Mouse (Mus musculus): ENCODE results near the gene Gm45521. TPM values are rescaled to one million over a fixed set of nuclear protein-coding genes. Genes with fewer than 3 reads are reported as not detected.
"Not testable (repeated sequence)": the region's sequence is repeated elsewhere in the genome, so short reads cannot be mapped to it uniquely, and the experiment has no call there.

Gm45521 gene
- total RNA-seq, 2 experiments from 2014 or later = not detected

DNA sequence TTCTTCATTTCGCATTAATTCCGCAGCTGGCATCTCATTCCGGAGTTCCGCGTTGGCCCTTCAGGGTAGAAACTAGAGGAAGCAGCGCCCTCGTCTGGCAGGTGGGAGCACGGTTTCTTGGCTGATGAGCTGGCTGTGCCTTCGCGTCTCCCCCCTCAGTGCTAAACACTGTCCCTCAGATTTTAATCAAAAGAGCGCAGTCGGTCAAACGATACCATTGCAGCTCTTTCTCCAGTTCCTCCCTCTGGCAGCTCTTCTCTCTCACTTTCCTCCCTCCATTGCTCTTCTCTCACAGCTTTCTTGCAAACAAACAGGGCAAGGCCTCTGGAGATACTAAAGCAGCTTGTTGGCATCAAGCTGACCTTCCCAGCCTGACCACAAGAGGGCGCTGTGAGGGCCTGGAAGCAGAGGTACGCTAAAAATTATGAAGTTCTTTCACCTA is 40.2 kb downstream of the Gm45521 start:
- peak; percentile 83 to 86 for DNase-seq
- intact Hi-C loops (cut with DNase I) = loop anchor here (2.0 to 10.0 kb wide), 3 partner anchors 32 to 180 kb away; partner anchors contain the start of gene Flnb

DNA sequence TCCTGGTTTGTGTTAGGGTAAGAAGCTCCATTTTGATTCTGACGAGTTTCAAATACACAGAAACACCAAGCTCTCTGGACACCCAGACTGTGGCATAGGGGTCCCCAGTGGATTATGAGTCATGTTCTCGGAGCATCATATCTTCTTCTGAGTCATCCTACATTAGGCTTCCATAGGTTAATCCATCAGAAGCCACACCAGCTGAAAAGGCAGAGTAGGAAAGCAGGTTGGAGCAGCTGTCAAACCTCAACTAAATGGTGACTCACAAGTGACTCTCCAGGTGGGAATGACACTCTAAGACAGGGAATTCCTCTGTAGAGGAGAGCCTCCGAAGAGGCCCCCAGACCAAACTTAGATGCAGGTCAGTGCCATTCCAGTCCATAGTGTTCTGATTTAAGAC is 41.9 kb downstream of the Gm45521 start:
- no peak for DNase-seq
- intact Hi-C loops (cut with DNase I) = loop anchor here (10.0 kb wide), 1 partner anchor 46 kb away; no protein-coding TSS in a partner anchor

DNA sequence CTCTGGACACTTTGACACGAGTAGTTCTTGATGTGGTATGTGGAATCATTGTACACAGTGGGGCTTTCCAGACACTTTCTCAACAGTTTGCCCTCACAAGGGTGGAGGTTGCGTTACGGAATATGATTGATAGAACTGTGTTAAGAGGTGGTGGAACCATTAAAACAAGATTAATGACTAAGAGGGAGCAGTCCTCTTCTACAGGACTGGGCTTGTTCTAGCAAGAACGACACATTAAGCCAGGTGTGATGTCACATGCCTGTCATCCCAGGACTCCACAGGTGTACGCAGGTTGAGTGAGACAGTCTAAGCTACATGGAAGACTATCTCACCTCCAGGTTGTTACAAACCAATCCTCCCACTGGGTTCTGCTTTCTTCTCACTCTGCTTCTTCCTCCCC is 42.3 kb downstream of the Gm45521 start:
- intact Hi-C loops (cut with DNase I) = loop anchor here (10.0 kb wide), 1 partner anchor 45 kb away; no protein-coding TSS in a partner anchor
- DNase-seq = no peak

DNA sequence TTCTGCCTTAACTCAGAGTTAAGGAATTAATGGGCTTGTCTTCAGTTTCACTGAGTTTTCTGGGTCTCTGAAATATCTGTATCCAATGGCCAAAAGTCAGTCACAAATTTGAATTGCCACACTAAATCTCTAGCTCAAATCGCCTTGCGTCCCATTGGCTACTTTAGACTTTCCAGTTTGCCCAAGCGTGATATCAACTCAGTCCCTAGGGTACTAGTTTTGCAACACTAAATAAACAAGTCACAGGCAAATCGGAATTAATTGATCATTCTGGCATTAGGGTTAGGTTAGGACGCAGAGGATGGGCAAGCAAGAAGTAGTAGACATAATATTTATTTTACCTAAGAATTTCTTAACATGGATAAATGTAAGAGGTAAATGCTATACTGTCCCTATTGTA is 43.2 kb downstream of the Gm45521 start:
- intact Hi-C loops (cut with DNase I) = no loop called here
- no peak for DNase-seq

DNA sequence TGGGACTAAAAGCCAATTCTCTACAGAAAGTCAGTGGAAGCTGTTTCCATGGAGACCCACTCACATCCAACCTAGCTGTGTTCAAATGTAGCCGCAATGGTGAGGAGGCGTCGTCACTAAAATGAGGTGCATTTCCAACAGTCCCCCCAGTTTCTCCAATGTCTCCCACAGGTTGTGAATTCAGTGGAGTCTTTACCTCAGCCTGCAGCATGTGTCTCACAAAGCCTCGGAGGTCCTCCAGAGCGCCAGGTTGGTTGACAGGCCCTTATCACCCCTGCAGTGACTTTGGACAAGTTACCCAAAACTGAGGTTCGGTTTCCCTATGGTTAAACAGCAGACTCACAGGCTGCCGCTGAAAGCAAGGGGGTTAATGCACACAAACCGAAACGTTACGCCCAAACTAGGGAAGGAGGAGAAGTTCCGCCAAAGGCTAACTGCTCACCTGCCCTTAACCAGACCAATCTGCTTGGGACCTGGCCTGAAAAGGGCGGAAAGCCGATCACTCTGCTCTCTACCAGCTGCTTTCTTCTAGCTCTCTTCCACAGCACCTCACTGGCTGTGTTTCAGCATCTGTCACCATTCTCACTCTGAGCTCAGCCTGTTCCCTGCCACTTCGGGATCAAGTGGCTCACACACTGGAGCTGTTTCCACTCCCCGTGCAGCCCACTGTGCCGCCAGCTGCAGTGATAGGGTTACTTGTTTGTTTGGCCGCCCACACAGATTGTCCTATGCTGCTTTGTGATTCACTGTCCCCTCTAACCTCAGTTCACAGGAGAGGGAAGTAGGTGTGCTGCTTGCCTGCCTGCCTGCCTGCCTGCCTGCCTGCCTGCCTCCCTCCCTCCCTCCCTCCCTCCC is 44.0 kb downstream of the Gm45521 start:
- intact Hi-C loops (cut with DNase I) = no loop called here
- no peak for DNase-seq

DNA sequence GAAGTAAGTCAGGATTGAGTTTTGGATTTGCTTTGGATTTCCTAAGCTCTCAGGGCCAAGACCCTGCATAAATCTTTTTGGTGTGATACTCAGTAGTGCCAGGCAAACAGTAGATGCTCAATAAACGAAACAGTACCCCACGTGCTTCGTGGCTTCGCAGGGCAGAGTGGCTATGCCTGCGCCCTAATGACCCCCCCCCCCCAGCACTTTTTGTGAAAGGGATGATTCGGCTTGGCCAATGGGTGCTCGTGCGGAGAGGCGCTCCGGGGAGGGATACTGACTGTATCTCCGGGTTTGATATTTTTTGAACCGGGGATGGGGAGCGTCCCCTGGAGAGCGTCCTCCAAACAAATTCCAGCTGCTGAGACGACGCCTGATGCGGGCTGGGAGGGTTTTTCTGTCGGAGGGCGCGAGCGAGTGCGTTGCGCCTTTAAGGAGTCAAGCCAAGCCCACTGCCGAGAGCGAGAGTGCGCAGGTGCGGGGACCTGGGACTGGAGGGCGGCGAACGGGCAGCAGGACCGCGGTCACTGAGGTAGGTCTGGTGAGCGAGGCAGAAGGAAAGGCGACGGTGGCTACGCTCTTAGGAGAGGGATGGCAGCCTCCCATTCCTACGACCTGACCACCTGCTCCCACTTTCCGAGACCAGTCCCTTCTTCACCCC is 45.5 kb downstream of the Gm45521 start, which contains the start of gene Abhd6:
Abhd6 (plus strand) TSS at position 471 of the 661 bp plus-strand sequence.
- intact Hi-C loops (cut with DNase I) = no loop called here
- DNase-seq = peak; percentile 74

DNA sequence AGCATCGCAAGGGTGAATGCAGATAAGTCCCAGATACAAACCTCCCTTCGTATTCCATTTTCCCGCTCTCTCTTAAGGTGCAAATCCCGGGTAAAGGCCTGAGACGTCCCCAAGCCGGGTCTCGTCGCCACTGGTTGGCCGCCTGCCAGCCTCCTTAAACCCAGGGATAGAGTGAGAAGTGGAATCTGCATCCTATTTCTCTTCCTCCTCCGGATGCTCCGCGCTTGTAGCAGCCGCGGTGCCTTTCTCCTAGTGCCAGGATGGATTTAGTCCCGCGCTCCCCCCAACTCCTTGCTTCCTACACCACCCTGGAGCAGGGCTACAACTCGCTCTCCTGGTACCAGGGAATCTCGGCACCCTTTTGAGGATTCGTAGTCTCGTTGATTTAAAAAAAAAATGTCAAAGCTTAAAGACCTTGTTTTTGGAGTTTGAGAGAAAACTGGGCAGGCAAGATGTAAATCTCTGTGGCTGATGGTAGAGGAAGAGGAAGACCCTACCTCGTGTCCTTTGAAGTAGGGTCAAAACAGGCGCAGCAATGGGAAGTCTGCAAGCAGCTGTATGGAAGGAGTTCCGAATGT is 46.1 kb downstream of the Gm45521 start:
- intact Hi-C loops (cut with DNase I) = no loop called here
- DNase-seq = peak; percentile 33 to 43

DNA sequence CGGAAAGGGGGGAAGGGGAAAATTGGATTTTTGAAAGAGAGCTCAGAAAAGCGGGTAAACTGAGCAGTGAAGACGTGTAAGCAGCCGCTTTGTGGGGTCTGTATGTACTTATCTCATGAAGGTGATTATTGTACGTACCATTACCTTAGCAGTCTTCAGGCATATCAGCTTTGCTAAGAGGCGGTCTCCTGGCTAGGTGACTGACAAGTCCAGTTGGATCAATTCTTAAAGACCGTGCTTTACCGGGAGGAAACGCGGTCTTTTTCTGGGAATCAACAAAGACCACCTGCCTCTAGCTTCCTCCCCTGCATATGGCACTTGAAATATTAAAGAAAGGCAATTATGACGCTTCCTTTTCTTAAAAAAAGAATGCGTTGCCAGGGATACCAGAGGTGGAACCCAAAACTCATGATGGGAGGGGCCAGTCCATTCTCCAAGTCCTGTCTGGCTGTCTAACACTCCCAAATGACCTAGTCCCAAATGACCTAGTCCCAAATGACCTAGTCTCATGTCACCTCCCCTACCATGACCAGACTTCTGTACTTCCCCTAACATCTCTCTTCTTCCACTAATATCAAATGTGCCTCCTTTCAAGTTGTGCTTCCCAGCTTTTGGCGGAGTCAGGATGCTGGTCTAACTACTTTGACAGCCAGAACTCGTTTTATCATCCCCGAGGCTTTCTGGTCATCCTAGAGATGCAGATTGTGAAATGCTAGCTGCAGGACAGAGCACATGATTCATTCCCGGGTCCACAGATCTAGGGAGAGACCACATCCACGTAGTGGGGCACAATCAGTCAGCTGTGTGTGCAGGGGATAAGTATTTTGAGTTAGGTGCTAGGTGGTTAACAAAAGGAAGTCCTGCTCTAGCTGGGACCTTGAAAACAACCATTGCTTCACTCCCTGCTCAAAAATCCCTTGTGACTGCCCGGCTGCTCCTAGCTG is 46.9 kb downstream of the Gm45521 start:
- no peak for DNase-seq
- intact Hi-C loops (cut with DNase I) = no loop called here

DNA sequence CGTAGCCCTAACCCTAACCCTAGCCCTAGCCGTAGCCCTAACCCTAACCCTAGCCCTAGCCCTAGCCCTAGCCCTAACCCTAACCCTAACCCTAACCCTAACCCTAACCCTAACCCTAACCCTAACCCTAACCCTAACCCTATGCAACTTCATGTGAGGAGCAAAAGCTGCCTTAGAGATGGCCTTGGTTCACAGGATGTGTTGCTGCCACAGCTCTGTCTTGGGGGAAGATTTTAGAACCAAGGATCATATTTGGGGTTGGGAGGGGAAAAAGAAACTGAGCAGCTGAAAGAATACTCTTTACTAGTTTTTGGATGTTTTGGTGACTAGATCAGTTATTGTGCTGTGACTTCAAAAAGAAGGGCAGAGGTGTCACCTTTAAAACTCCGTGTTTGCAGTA is 49.0 kb downstream of the Gm45521 start:
- intact Hi-C loops (cut with DNase I); DNase-seq: not testable (repeated sequence)

DNA sequence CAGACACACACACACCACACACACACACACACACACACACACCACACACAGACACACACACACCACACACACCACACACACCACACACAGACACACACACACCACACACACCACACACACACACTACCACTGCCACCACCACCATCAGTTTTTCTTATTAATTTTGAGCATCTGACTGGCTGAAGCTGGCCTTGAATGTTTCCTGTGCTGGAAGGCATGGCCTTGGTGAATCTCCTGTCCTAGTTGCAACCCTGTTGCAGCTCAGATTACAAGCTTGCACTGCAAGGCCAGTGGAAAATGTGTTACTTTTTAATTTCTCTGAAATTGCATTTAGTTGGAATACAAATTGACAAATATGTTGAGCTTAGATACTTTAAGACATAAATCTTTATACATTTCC is 50.0 kb downstream of the Gm45521 start:
- no peak for DNase-seq
- intact Hi-C loops (cut with DNase I) = no loop called here

DNA sequence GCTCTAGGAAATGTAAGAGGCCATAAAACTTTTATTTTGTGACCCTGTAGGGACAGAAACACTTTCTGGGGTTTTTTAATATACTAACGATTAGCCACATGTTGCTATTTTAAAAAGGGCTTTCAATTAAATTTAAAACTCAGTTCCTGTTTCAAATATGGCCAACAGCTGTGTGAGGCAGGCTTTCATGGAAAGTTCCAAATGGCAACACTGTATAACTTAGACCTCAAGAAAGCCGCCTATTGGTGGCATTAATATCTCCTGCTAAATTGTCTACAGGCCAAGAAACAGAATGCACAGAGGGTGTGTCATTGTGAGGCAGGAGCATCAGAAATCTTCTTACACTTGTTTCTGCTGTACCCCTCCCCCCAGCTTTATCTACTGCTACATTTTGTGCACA is 50.4 kb downstream of the Gm45521 start:
- intact Hi-C loops (cut with DNase I) = no loop called here
- DNase-seq = no peak

DNA sequence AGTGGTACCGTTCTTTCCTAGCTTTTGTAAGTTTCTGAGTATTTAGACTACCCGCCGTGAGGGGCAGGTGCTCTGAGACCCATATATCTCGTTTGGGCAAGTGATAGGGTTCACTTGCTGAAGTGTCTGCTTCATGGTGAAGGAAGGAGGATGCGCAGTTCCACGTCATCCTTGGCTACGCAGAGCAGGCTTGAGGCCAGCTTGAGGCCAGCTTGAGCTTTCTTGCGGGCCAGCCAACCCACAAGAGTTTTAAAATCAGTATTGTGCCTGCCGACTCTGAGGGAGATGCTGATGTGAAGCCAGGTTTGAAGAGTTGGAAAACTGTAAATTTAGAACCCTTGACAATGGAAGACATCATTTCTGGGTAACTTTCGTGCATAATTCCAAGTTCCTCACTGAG is 50.8 kb downstream of the Gm45521 start:
- intact Hi-C loops (cut with DNase I) = no loop called here

More for the DNA sequence above, 50.8 kb downstream of the Gm45521 start:
- no peak for DNase-seq

Other genes with a start within 250 kb of the Gm45521 start
- gene Gm26661, start 165.7 kb upstream of the Gm45521 start, total RNA-seq (2021) = not detected
- gene Flnb, start 139.3 kb upstream of the Gm45521 start, total RNA-seq (2021) = 1 to 10 TPM; 6.7 to 7.2 TPM
- not detected for gene Dnase1l3, start 37.3 kb downstream of the Gm45521 start, total RNA-seq (2021)
- 1 to 10 TPM; 5.3 to 6.0 TPM for gene Abhd6, start 45.6 kb downstream of the Gm45521 start, total RNA-seq (2021)
- 10 to 100 TPM; 24.5 to 28.4 TPM for gene Rpp14, start 123.1 kb downstream of the Gm45521 start, total RNA-seq (2021)
- gene Pxk, start 140.9 kb downstream of the Gm45521 start, total RNA-seq (2021) = 10 to 100 TPM; 10.7 to 12.2 TPM
- gene Pdhb, start 215.7 kb downstream of the Gm45521 start, total RNA-seq (2021) = 100 to 1,000 TPM; 307 to 316 TPM

Measured in gastrocnemius, postnatal 36 days (tissue).